Comparison of ENCODE assay signal across 19 mouse cellular contexts in the genomic region with DNA sequence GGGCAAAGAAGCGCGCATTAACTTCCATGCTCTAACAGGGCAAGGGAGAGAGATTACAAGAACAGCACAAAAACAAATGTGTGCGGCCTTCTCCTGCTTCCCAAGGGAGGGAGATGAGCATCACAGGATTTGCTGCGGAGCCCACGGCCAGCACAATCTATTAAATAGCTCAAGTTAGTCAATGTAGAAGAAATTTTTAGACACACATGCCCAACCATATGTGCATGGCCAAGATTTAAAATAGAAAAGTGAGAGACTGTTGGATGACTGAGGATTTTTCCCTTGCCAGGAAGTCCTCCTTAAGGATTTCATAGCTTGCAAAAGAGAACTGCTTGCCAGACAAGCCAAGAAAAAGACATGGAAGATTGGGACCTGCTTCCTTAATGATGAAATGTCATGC.
DNase-seq lines count a peak whose midpoint lies in the region; ATAC-seq and TF ChIP-seq lines count a peak whose summit lies in the region.
"Had no signal": no experiment of that assay in that cellular context is flagged by ENCODE, and none has a peak within 500 bp of the region (broad histone marks: within the 10 kb centered on the region; RNA-seq: fewer than 3 reads in every experiment).

No protein-coding gene starts in this region.

- H3K36me3 ChIP-seq in hindbrain, postnatal 0 days (ENCODE audit: insufficient read depth, low read length) = no peaks in the 10 kb centered on the region
- H3K36me3 ChIP-seq: embryonic facial prominence, embryonic 15.5 days; hindbrain, embryonic 13.5 days had no signal

- 75% methylated on average over 5 of the region's 5 CpGs for WGBS in hindbrain, postnatal 0 days

- ATAC-seq in frontal cortex, adult (ENCODE audit: low TSS enrichment) = peak; percentile 94
- ATAC-seq in hindbrain, postnatal 0 days = no peak
- ATAC-seq: intestine, postnatal 0 days had no signal

- H3K9ac ChIP-seq in hindbrain, postnatal 0 days (replicated peaks; ENCODE audit: low read length) = no peak overlapping the region
- H3K9ac ChIP-seq: embryonic facial prominence, embryonic 15.5 days; hindbrain, embryonic 13.5 days had no signal

- intact Hi-C loops in left cerebral cortex, postnatal 36 days (cut with DNase I) = no loop called here
- intact Hi-C loops in heart, postnatal 10 days (cut with DNase I) = no loop called here

- TF ChIP-seq CTCF in hindbrain, postnatal 0 days (IDR thresholded peaks at IDR 0.05; ENCODE audit: low read depth) = no peak

- H3K9me3 ChIP-seq in hindbrain, postnatal 0 days (ENCODE audit: low read length) = no peaks in the 10 kb centered on the region
- H3K9me3 ChIP-seq: embryonic facial prominence, embryonic 15.5 days; hindbrain, embryonic 13.5 days had no signal

- DNase-seq in frontal cortex, postnatal 25 days (ENCODE audit: low spot score in 2 of 2) = no peak
- peak; percentile 71 for DNase-seq in brain, embryonic 18.5 days (ENCODE audit: low read depth, low spot score)
- peak; percentile 14 to 35 for DNase-seq in layer of hippocampus, adult 8-10 months (ENCODE audit: low spot score in 2 of 2)
- peak; percentile 39 to 44 for DNase-seq in left cerebral cortex, postnatal 36 days (ENCODE audit: low spot score in 2 of 2)
- DNase-seq in heart, postnatal 10 days = no peak
- no peak for DNase-seq in hindbrain, postnatal 0 days (ENCODE audit: low spot score)
- no peak for DNase-seq in heart, adult 18-20 months
- DNase-seq: adrenal gland, postnatal 10 days; cerebellum, adult 8-10 months; embryo, embryonic 11 days; gastrocnemius, postnatal 25 days; heart, postnatal 14 days; kidney, postnatal 10 days; liver; lung, adult 18-20 months had no signal

- no peaks in the 10 kb centered on the region for H3K4me1 ChIP-seq in hindbrain, postnatal 0 days (ENCODE audit: insufficient read depth, low read length)
- H3K4me1 ChIP-seq: embryonic facial prominence, embryonic 15.5 days; hindbrain, embryonic 13.5 days had no signal

- H3K4me3 ChIP-seq in hindbrain, postnatal 0 days (ENCODE audit: low read length) = no peak overlapping the region
- H3K4me3 ChIP-seq: embryonic facial prominence, embryonic 15.5 days; hindbrain, embryonic 13.5 days had no signal

- no peak overlapping the region for H3K4me2 ChIP-seq in hindbrain, postnatal 0 days (ENCODE audit: low read depth, low read length)
- H3K4me2 ChIP-seq: embryonic facial prominence, embryonic 15.5 days; hindbrain, embryonic 13.5 days had no signal

- no peaks in the 10 kb centered on the region for H3K27me3 ChIP-seq in hindbrain, postnatal 0 days (ENCODE audit: insufficient read depth, low read length)
- H3K27me3 ChIP-seq: embryonic facial prominence, embryonic 15.5 days; hindbrain, embryonic 13.5 days had no signal

- no peak overlapping the region for H3K27ac ChIP-seq in hindbrain, postnatal 0 days
- H3K27ac ChIP-seq: embryonic facial prominence, embryonic 15.5 days; hindbrain, embryonic 13.5 days had no signal

Comparison
In these comparisons a context has a peak if more than half of its experiments do, and no peak if none do; other contexts are left out.
1. DNase-seq: peak in brain, embryonic 18.5 days (single experiment), layer of hippocampus, adult 8-10 months (2 of 2) and left cerebral cortex, postnatal 36 days (2 of 2); none in frontal cortex, postnatal 25 days (0 of 2), heart, postnatal 10 days (0 of 2), hindbrain, postnatal 0 days (single experiment) and heart, adult 18-20 months (0 of 2).